Comparison of ENCODE assay signal across 8 mouse cellular contexts in genomic region chr1:151096079-151096478, GRCm38 (mm10).
DNase-seq lines count a peak whose midpoint lies in the region; ATAC-seq lines count a peak whose summit lies in the region.

No protein-coding gene starts in this region.

- peak; percentile 27 to 47 for DNase-seq in lung, adult 18-20 months
- no peak for DNase-seq in lung, postnatal 14 days
- DNase-seq in forebrain, embryonic 14.5 days (ENCODE audit: low spot score): peak; percentile 63
- no peak for DNase-seq in limb, embryonic 10.5 days (ENCODE audit: low spot score)
- no peak for DNase-seq in urinary bladder, postnatal 4 days (ENCODE audit: low spot score in 2 of 2)
- DNase-seq in left cerebral cortex, adult 8-10 months (ENCODE audit: low spot score in 2 of 2): no peak
- no peak for DNase-seq in cerebellum, adult 8-10 months

- no peaks in the 10 kb centered on the region for H3K36me3 ChIP-seq in forebrain, embryonic 14.5 days (ENCODE audit: control insufficient read depth, insufficient read depth, low read length)
- no peaks in the 10 kb centered on the region for H3K36me3 ChIP-seq in limb, embryonic 10.5 days
- H3K36me3 ChIP-seq in midbrain, embryonic 15.5 days (replicated peaks): no peaks in the 10 kb centered on the region

- H3K4me1 ChIP-seq in forebrain, embryonic 14.5 days (ENCODE audit: control insufficient read depth, insufficient read depth, low read length): peaks cover 6% of the 10 kb centered on the region; the same call in 1 of the 2 replicates
- peaks cover 8% of the 10 kb centered on the region for H3K4me1 ChIP-seq in limb, embryonic 10.5 days
- peaks cover 7% of the 10 kb centered on the region; the same call in 1 of the 2 replicates for H3K4me1 ChIP-seq in midbrain, embryonic 15.5 days

- H3K9ac ChIP-seq in forebrain, embryonic 14.5 days (ENCODE audit: low read length): no peak overlapping the region
- H3K9ac ChIP-seq in midbrain, embryonic 15.5 days: no peak overlapping the region

- no peak overlapping the region for H3K4me2 ChIP-seq in forebrain, embryonic 14.5 days (ENCODE audit: low read length)
- 0 out of 2 replicates have a peak overlapping the region, but pooled peaks have one; percentile 16 for H3K4me2 ChIP-seq in midbrain, embryonic 15.5 days

- no peak overlapping the region for H3K27ac ChIP-seq in forebrain, embryonic 14.5 days (ENCODE audit: low read depth, low read length)
- H3K27ac ChIP-seq in limb, embryonic 10.5 days: peak overlapping the region; percentile 47; the same call in 1 of the 2 replicates
- H3K27ac ChIP-seq in midbrain, embryonic 15.5 days: no peak overlapping the region

- no peak overlapping the region for H3K4me3 ChIP-seq in forebrain, embryonic 14.5 days (ENCODE audit: low read depth, low read length)
- H3K4me3 ChIP-seq in limb, embryonic 10.5 days: no peak overlapping the region
- H3K4me3 ChIP-seq in midbrain, embryonic 15.5 days: no peak overlapping the region

- ATAC-seq in forebrain, embryonic 14.5 days: peak; percentile 77
- ATAC-seq in midbrain, embryonic 15.5 days (replicated peaks): peak; percentile 77

- H3K27me3 ChIP-seq in forebrain, embryonic 14.5 days (replicated peaks; ENCODE audit: control insufficient read depth, insufficient read depth, low read length): no peaks in the 10 kb centered on the region
- H3K27me3 ChIP-seq in limb, embryonic 10.5 days (ENCODE audit: low read depth, poor library complexity, severe bottlenecking): no peaks in the 10 kb centered on the region
- H3K27me3 ChIP-seq in midbrain, embryonic 15.5 days (replicated peaks): no peaks in the 10 kb centered on the region

- 29% methylated on average over 9 of the region's 9 CpGs for whole genome bisulfite sequencing in forebrain, embryonic 14.5 days
- WGBS in limb, embryonic 10.5 days: 33% methylated on average over 9 of the region's 9 CpGs
- 20% methylated on average over 9 of the region's 9 CpGs for WGBS in midbrain, embryonic 15.5 days

- H3K9me3 ChIP-seq in forebrain, embryonic 14.5 days (replicated peaks; ENCODE audit: control insufficient read depth, low read length): no peaks in the 10 kb centered on the region
- no peaks in the 10 kb centered on the region for H3K9me3 ChIP-seq in limb, embryonic 10.5 days (replicated peaks)
- no peaks in the 10 kb centered on the region for H3K9me3 ChIP-seq in midbrain, embryonic 15.5 days

Comparison
In these comparisons a context has a peak if more than half of its experiments do, and no peak if none do; other contexts are left out.
1. DNase-seq: peak in lung, adult 18-20 months (2 of 2) and forebrain, embryonic 14.5 days (single experiment); none in lung, postnatal 14 days (single experiment), limb, embryonic 10.5 days (single experiment), urinary bladder, postnatal 4 days (0 of 2), left cerebral cortex, adult 8-10 months (0 of 2) and cerebellum, adult 8-10 months (single experiment).